Comparison of ENCODE assay signal across 11 mouse cellular contexts in the genomic region with DNA sequence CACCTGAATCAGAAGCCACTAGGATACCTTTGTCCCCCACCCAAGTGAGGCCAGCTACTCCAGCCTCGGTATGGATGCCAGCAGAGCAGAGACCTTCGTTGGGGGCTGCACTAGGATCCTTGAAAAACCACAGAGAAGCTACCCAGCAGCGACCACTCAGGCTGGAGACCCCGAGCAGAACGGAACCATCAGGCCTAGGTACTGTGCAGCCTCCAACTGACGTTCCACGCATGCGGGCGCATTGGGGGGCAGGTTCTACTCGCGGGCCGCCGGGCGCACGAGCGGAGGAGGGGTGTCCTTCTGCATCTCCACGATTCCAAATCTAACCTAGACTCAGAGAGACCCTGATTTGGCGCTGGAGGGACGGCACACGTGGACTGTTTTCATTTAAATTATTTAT.
"Had no signal": no experiment of that assay in that cellular context is flagged by ENCODE, and none has a peak within 500 bp of the region (broad histone marks: within the 10 kb centered on the region; RNA-seq: fewer than 3 reads in every experiment).

No protein-coding gene starts in this region.

- H3K27me3 ChIP-seq: intestine, embryonic 15.5 days; kidney, embryonic 15.5 days; neural tube, embryonic 13.5 days had no signal

- H3K9ac ChIP-seq: intestine, embryonic 15.5 days; kidney, embryonic 15.5 days; neural tube, embryonic 13.5 days had no signal

- DNase-seq: kidney, adult 18-20 months; kidney, postnatal 25 days; retina, postnatal 1 day; right cerebral cortex, postnatal 4 days; spleen, adult 18-20 months; thymus, postnatal 36 days had no signal

- H3K36me3 ChIP-seq: intestine, embryonic 15.5 days had no signal

- H3K4me3 ChIP-seq: intestine, embryonic 15.5 days; kidney, embryonic 15.5 days; left cerebral cortex, adult 2 months; neural tube, embryonic 13.5 days had no signal

- H3K27ac ChIP-seq: intestine, embryonic 15.5 days; left cerebral cortex, adult 2 months; neural tube, embryonic 13.5 days had no signal

- H3K4me2 ChIP-seq: intestine, embryonic 15.5 days; kidney, embryonic 15.5 days; liver, embryonic 11.5 days; neural tube, embryonic 13.5 days had no signal

- H3K9me3 ChIP-seq: intestine, embryonic 15.5 days; kidney, embryonic 15.5 days; neural tube, embryonic 13.5 days had no signal
